Mouse (Mus musculus) embryonic stem cell, embryonic (primary cell): Measurements from ENCODE around the gene St3gal2.

Experiments used
- CTCF ChIA-PET, 4 experiments: fragments of 300-600 bp in 2 of 4; fragments of 350-600 bp in 2 of 4; sonication (Branson Sonifier 250); formaldehyde crosslinking; loops; one replicate each; lab custom pipeline; 2022; ENCODE audit warnings: inconsistent platforms in 2 of 4; lab: Charles Lee
- POLR2A ChIA-PET, 4 experiments: fragments of 300-600 bp in 2 of 4; fragments of 350-600 bp in 2 of 4; sonication (Branson Sonifier 250); formaldehyde crosslinking; loops; one replicate each; lab custom pipeline; 2022; ENCODE audit warnings: antibody characterized with exemption in 4 of 4, inconsistent platforms in 1 of 4; lab: Charles Lee

Gene St3gal2

GRCm38 (mm10) chr8:110990017-110990416 is 70.3 kb downstream of the St3gal2 start:
- ChIA-PET CTCF (interaction anchor here in 1 of 4 experiments (0.7 kb wide), 1 partner anchor 471 kb away, joined by 6 read pairs; no protein-coding TSS in a partner anchor), POLR2A (interaction anchor here in 2 of 4 experiments (1.1 to 2.7 kb wide), 4 partner anchors 20 to 151 kb away, joined by 3 to 11 read pairs (median 4); partner anchors contain the start of gene Exosc6 (in 1 of the 2))

GRCm38 (mm10) chr8:110996641-110997430 is 77.1 kb downstream of the St3gal2 start:
- CTCF ChIA-PET, result interaction anchor here in 3 of 4 experiments (0.6 to 1.2 kb wide), 7 partner anchors 28 to 539 kb away, joined by 3 to 6 read pairs (median 4); partner anchors contain the start of gene Exosc6 (in 1 of the 3)
- POLR2A ChIA-PET, result interaction anchor here (0.5 to 5.2 kb wide), 48 partner anchors 8 to 303 kb away, joined by 3 to 34 read pairs (median 4); partner anchors contain the start of genes Ddx19b (in 3 of the 4), Cog4 (in 2 of the 4), Exosc6 (in 2 of the 4) and Sf3b3 (in 2 of the 4)

GRCm38 (mm10) chr8:110997547-110998531 is 78.1 kb downstream of the St3gal2 start, which contains the start of gene Ddx19a:
TSS of gene Ddx19a (minus strand) at chr8:110997800.
- ChIA-PET CTCF (interaction anchor here (0.6 to 1.2 kb wide), 6 partner anchors 34 to 537 kb away, joined by 3 to 4 read pairs (median 3); partner anchors contain the start of genes Ddx19b (in 1 of the 4) and Exosc6 (in 1 of the 4)), POLR2A (interaction anchor here (0.5 to 5.2 kb wide), 54 partner anchors 9 to 934 kb away, joined by 3 to 34 read pairs (median 4); partner anchors contain the start of genes Ddx19b (in 3 of the 4), Cog4 (in 2 of the 4), Exosc6 (in 2 of the 4) and Sf3b3 (in 2 of the 4))

- CTCF ChIA-PET, result interaction anchor here in 1 of 4 experiments (0.8 kb wide), 1 partner anchor 261 kb away, joined by 3 read pairs; no protein-coding TSS in a partner anchor
- POLR2A ChIA-PET, result interaction anchor here in 2 of 4 experiments (0.6 to 4.7 kb wide), 6 partner anchors 22 to 1181 kb away, joined by 3 to 24 read pairs (median 3); partner anchors contain the start of genes Aars (in 1 of the 2) and Ddx19b (in 1 of the 2)
Measured at GRCm38 (mm10) chr8:111010230-111010991, 90.7 kb downstream of the St3gal2 start.
